Mouse (Mus musculus): Measurements from ENCODE around the gene Tcea2. TPM values are rescaled to one million over a fixed set of nuclear protein-coding genes. Genes with fewer than 3 reads are reported as not detected.

The Tcea2 gene
- polyA plus RNA-seq, 1 experiment, result 4.5 TPM

DNA sequence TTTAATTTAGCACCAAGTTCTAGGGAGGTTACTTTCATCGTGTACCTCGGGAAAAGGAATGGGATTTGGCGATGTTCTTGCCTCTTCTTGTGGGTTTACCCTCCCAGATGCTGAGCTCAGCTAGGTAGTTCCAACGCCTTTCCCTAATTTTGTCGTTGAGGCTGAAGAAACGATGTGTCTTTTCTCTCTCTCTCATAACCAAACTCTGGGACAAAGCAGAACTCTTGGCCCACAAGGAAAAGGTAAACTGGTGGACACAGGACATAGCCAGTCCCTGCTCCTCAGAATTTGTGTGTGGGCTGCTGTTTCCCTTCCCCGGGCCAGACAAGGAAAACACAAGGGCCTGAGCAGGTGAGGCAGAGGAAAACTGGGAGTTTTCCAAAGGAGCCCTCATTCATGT lies 8.1 kb upstream of the Tcea2 start:
- WGBS, result 42% methylated on average over 7 of the region's 7 CpGs
- no peak for DNase-seq (ENCODE audit: low read depth, low spot score)

DNA sequence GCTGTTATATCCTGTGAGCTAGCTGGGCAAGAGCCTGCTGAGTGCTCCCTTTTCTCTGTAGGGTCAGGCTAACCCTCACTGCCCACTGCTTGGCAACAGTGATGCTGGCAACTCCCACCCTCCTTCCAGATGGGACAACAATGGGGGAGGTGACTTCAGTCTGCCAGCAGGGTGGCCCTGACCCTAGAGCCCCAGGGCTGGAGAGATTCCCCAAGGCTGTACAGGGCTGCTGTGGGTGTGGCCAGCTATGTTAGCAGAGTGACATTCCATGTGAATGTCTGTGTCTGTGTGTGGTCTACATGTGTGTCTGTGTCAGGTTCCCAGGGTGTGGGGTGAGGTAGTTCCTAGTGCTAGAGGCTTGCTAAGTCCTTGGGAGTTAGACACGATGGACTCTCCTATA lies 6.6 kb upstream of the Tcea2 start:
- no peak for DNase-seq (ENCODE audit: low read depth, low spot score)
- 41% methylated on average over 1 of the region's 1 CpGs for WGBS

DNA sequence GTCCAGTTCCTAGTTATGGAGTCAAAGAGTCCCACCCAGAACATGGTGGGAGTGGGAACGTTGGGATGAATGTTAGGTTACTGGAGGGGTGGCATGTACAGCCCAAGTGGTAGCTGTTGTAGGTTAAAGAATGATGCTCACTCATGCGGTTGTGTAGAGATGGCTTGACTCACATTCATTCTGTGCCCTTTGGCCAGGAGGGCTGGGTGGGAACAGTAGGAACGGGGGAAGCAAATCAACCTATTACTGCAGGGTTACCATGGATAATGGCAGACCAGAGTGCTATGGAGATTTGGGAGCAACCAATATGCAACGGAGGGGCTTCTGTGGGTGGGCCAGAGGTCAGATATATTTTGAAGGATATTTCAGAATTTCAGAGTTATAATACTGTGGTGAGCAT lies 5.2 kb upstream of the Tcea2 start:
- WGBS, result 68% methylated on average over 4 of the region's 4 CpGs
- no peak for DNase-seq (ENCODE audit: low read depth, low spot score)

DNA sequence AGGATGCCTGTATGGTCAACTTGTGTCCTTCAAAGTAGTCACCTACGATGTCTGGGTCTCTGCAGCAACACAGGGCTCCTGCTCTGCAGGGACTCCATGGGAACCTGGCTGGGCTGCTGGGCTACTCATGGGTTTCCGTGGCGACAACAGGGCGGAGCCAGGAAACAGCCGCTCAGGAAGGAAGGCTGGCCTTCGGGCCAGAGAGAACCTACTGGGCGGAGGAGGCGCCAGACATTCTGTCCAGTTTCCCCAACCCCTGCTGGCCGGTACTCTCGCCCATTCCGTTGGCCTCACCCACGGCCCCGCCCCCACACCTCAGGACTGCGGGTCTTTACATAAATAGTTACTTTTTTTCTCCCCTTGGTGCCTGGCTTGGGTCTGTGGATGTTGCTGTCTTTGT lies 4.7 kb upstream of the Tcea2 start:
- WGBS, result 3% methylated on average over 14 of the region's 14 CpGs
- no peak for DNase-seq (ENCODE audit: low read depth, low spot score)

DNA sequence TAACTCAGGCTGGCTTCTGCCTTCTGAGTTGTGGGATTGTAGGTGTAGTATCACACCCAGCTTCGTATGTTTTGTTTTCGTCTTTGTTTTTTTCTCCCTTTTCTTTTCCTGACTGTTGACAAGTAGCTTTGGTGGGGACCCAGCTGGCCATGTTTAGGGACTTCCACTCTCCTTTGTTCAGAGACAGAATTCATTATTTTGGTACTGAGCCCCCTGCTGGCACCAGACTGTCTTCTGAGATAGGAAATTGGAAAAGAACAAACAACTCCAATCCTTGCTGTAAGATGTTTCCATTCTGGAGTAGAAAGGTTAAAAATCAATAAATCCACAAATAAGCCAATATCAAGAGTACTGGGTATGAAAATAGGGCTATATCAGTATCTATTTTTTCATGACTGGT lies 3.7 kb upstream of the Tcea2 start:
- DNase-seq (ENCODE audit: low read depth, low spot score), result no peak
- WGBS, result 58% methylated on average over 2 of the region's 2 CpGs

DNA sequence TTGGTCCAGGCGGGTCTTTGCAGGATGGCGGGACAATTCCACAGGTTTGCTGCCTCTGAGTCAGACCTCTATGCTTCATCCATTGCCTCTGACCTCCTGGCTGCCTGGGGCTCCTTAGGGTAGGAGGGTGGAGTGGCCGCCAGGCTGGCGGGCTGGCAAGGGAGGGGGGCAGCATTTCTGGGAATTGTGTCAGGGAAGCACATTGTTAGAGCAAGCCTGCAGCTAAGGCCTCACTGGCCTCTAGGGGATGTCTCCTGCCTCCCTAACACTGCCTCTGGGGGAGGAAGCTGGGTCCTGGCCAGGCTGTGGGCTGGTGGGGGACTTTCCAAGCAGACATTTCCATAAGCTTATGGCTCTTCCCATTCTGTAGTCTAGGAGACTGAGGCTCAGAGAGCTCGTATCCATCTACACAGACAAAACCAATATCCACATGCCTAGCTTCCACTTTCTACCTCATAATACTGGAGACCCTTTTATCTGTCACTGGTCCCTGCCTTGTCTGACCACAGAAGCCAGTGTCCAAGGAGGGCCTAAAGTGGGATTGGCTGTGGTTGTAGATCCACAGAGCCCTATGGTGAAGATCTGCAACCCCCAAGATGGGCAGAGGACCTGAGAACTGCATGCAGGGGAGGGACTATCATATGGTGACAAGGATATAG lies 2.9 kb upstream of the Tcea2 start:
- no peak for DNase-seq (ENCODE audit: low read depth, low spot score)
- 74% methylated on average over 5 of the region's 5 CpGs for WGBS

DNA sequence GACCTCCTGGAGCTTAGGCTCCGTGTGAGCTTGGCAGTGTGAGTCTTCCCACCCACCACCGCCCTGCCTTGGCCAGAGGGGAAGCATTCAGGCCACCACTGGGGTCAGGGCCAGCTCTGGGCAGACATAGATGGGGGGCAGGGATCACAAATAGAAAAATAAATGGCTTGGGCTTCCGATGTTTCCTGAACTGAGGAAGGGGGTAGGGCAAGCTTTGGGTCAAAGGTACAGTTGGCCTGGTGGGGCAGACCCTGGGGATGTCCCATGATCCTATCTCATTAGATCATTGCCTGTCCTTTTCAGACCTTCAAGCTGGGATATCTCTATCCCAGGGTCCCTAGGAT lies 2.4 kb upstream of the Tcea2 start:
- 48% methylated on average over 3 of the region's 3 CpGs for WGBS
- no peak for DNase-seq (ENCODE audit: low read depth, low spot score)

DNA sequence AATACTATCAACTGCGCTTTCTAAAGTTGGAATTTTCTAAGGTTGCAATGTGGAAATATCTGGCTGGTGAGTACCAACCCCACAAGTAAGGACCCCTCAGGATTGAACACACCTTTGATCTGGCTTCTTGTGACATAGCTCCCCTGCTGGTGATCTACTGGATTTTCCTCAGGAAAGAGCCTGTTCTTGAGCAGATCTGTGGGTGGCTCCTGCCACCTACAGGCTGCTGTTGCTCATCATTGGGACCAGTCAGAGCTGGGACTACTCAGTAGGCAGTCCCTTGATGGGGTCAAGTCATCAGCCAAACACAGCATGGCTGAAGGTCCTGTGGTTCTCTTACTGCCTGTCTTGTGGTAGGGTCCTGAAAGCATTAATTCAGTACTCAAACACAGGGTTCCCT lies 1.3 kb upstream of the Tcea2 start:
- DNase-seq (ENCODE audit: low read depth, low spot score), result peak; percentile 56
- WGBS, result 56% methylated on average over 1 of the region's 1 CpGs

DNA sequence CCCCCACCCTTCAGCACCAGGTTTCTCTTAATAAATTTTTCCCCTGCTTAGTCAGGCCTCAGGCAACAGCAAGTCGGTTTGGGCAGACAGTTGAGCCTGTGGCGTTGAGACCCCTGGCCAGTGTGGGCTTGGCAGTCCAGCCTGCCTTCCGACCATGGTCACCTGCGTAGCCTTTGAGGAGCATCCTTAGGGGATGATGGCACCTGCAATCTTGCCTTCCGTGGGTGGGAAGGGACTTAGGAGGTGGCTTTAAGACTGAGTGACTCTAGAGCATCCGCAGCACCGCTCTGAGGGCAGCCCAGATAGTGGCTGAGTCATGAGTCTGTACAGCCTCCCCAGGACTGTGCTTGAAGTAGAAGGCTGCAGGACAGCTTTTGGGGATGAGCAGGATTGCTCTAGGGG lies 607 bp downstream of the Tcea2 start:
- DNase-seq (ENCODE audit: low read depth, low spot score), result no peak
- 25% methylated on average over 7 of the region's 7 CpGs for WGBS

DNA sequence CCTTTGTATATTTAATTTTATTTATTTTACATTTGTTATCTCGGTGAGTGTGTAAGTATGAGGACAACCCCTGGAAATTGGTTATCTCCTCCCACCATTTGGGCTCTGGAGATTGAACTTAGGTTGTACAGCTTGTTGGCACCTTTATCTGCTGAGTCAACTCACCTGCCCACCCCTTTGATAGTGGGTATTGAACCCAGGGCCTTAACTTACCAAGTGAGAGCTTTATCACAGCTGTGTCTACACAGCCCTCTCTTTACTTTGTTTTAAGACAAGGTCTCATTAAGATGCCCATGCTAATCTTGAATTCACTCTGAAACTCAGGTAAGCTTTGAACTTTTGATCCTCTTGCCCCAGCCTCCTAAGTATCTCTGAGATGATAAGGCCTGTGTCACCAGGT lies 1.9 kb downstream of the Tcea2 start:
- DNase-seq (ENCODE audit: low read depth, low spot score), result no peak
- WGBS, result 87% methylated on average over 1 of the region's 1 CpGs

DNA sequence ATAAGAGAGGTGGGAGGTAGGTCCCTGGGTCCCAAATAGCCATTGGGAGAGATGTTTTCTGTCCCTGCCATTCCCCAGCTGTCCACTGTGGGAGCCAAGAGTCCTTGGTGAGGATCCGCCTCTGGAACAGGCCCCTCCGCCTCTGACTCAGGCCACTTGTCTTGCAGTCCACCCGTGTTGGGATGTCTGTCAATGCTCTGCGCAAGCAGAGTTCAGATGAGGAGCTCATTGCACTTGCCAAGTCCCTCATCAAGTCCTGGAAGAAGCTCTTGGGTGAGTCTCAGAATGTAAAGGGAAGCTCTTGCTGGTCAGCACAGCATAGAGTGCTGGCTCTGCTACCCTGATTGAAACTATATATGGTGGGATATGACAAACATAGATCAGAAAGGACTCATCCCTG lies 3.3 kb downstream of the Tcea2 start:
- 66% methylated on average over 4 of the region's 4 CpGs for WGBS
- DNase-seq (ENCODE audit: low read depth, low spot score), result no peak

DNA sequence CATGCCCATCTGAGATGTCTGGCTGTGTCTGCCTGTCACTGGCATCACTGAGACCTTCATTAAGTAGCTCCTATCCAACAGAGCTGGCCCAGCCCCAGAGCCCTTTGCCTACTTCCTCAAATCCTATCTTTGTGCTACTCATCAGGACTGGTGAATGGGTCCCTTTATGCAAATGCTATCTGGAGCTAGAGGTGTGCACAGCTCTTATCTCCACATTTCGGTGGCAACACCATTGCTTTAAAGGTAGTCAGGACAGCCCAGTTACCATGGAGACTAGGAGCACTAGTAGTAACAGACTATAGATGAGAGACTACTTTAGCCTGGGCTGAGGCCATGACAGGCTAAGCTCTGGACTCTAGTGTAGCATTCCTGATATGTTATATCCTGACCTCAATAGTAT lies 4.6 kb downstream of the Tcea2 start:
- no peak for DNase-seq (ENCODE audit: low read depth, low spot score)
- WGBS, result 72% methylated on average over 1 of the region's 1 CpGs

DNA sequence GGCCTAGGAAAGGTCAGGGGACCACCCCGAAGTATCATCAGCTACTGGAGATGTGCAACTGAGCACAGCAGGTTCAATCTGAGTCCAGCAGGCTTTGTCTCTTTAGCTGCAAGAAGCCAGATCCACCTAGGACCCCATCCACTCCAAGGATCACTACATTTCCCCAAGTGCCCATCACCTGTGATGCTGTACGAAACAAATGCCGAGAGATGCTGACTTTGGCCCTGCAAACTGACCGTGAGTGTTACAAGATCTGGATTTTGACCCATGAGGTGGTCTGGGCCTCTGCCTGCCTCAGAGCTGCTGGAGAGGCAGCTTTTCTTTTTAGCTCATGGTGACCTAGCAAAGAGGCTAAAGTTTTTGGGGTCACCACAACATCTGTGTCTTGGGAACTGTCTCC lies 5.6 kb downstream of the Tcea2 start:
- no peak for DNase-seq (ENCODE audit: low read depth, low spot score)

DNA sequence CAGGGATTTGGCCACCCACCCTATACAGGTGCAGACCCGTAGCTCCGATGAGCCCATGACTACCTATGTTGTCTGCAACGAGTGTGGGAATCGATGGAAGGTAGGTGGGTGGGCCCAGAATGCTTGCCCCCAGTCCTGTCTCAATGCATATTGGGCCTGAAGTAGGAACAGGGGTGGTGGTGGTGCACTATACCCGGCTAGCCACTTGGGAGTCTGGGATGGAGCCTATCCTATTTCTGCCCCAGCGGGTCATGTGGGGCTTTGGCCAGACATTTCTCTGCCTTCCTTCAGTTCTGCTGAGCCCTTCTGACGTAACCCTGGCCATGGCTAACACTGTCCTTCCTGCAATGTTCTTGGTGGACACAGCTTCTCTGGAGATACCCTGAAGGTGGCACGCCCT lies 7.5 kb downstream of the Tcea2 start:
- DNase-seq (ENCODE audit: low read depth, low spot score), result no peak
- WGBS, result 94% methylated on average over 8 of the region's 8 CpGs

More for the DNA sequence above, 5.6 kb downstream of the Tcea2 start:
- 93% methylated on average over 4 of the region's 4 CpGs for WGBS

DNA sequence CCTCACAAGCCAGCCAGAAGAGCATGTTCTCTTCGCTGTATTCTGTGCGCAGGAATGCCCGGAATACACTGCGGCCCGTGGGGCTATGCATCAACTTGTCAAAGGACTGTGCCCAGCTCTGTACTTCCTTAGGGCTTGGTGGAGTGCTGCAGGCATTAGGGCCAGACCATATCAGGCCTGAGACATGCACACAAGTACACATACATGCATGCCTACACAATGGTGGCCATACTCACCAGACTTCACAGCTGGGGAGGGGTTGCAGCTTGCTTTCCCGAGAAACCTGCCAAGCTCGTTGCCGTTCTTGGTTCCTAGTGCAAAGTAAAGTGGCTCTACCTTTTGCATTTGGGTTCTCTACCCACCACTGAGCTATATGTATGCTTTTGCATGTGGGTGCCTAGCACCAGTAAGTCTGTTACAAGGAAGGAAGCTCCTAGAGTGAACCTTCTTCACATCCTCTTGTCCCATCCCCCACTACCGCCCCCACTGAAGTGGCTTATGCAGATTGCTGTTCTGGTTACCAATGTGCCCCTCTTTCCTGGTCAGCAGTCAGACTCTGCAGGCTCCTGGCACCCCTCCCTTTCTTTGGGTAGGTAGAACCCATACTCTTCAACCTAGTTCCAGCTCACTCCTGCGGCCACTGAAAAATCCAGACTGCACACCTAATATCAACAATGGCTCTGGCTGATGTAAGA lies 9.5 kb downstream of the Tcea2 start:
- 92% methylated on average over 10 of the region's 10 CpGs for WGBS
- no peak for DNase-seq (ENCODE audit: low read depth, low spot score)

DNA sequence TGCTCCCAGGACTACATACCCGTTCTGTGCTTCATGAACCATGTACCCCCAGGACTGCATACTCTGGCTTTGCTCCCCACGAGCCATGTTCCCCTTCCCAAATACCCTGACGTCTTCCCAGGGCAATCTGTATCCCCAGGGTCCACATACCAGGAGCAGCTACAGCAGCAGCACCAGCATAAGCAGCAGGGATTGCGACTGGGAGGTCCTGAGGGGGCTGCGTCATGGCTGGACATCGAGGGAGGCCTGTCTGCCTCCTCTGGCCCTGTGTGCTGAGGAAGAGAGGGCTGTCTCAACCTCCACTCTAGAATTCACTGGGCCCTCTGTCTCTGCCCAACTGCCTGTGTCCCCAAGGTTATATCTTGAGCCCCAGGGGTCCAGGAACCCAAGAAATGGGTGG lies 11.0 kb downstream of the Tcea2 start:
- DNase-seq (ENCODE audit: low read depth, low spot score), result no peak
- 83% methylated on average over 6 of the region's 6 CpGs for WGBS

DNA sequence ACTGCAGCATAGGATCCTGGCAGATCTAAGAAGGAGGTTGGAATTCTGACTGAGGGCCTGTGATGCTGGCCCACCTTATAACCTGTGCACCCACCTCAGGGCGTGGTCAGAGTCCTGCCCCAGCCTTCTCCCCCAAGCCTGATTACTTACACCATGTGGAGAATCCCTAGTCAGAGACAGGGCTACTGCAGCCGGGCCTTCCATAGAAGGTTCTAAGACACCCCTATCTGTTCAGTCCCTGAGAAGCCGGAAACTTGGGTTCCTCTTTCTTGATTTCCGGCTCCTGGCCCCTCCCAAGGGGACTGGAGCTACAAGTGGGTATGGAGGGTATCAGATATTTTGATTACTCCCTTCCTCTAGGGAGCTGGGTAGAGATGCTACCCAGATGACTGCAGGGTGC lies 11.5 kb downstream of the Tcea2 start:
- DNase-seq (ENCODE audit: low read depth, low spot score), result no peak
- WGBS, result 78% methylated on average over 4 of the region's 4 CpGs

DNA sequence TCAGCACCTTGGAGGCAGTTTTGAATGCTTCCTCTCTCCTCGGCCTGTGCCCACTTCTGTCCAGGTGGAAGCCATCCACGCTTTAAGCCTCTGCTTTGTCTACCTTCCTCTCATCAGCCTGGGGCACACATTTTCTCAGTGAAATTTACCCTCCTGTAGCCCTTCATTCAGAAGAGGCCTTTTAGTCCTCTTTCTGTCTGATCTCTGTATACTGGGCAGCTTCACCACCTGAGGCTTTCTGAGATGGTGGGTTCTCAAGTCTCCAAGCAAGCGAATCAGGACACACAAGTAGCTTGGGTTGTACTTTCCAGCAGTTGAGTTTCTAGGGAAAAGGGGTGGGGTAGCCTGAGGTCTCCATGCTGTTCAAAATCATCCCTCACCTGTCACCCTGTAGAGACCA lies 12.2 kb downstream of the Tcea2 start:
- DNase-seq (ENCODE audit: low read depth, low spot score), result no peak
- WGBS, result 95% methylated on average over 3 of the region's 3 CpGs

DNA sequence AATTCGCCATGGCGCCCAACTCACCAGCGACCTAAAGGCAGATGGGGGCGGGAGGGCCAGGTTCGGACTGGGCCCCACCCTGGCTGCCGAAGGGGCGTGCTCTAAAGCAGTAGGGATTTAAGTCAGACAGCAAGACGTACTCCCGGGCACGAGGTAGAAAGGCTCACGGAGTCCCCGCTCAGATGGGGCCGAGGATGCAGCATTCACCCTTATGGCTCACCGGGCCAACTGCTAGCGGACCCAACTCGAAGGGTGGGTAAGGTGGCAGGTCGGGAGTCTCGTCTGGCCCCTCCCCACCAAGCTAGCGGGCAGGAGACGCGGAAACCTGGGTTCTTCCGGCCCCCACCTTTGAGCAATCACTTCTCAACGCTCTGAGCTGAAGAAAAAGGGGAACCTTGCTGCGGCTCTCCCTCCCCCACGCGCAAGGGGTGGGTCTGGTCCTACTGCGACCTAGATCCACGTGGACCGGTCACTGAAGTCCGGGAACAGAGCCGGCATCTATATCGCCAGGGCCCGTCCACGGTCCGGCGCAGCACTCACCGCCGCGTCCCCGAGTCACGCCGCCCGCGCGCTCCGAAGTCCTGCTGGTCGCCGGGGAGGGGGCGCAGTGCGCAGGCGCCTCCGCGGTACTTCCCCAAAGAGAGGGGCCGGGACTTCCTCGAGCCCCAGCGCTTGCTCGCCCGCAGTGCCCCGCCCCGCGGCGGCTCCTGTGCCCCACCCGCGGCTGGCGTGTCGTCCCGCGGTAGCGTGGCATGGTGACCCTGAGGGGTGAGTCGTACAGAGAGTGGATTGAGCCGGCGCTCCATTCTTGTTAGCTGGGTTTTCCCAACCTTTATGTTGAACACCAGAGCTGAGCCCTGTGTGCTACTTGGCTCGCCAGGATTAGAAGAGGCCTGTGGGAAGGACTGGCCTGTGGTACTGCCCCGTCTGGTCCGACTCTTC lies 13.5 kb downstream of the Tcea2 start, which contains the start of gene Rgs19:
Rgs19 (minus strand) TSS at position 639 of the 942 bp plus-strand sequence.
- no peak for DNase-seq (ENCODE audit: low read depth, low spot score)
- under 1% methylated on average over 75 of the region's 75 CpGs for WGBS

DNA sequence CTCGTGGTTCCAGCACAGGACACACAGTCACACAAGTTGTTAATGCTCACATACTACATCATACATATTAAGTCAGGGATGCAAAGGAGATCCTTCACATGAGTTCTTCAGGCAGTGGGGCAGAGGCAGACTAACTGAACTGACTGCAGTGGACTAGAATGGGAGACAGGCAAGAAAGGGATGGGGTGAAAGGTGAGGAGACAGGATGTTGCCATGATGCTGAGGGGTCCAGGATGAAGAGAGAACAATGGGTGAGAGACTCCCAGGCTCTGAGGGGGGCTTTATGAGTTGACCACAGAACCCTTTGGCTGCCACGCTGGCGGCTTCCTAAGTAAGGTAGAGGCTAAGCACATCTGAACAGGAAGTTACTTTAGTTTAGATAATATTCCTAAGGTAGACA lies 14.5 kb downstream of the Tcea2 start:
- DNase-seq (ENCODE audit: low read depth, low spot score), result no peak
- WGBS, result 92% methylated on average over 3 of the region's 3 CpGs

DNA sequence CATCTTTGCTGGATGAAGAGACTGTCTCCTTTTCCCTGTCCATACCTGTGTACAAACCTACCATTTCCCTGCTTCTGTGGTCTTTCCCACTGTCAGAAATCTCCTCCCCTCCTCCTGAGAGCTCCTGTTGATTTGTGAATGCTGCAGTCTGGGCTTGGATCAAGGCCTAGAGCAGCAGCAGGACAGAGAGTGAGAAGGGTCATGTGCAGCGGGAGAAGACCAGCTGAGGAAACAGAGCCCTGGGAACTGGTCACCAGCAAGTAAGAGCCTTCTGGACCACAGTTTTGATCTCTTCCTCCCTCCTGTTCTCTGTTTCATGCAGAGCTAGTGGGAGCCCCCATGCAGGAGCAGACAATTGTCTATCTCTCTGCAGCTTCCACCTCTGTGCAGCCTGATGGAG lies 15.7 kb downstream of the Tcea2 start:
- DNase-seq (ENCODE audit: low read depth, low spot score), result no peak
- 95% methylated on average over 1 of the region's 1 CpGs for WGBS

Measured in large intestine, adult 2 months (tissue).